Mouse (Mus musculus) hindbrain, embryonic 12.5 days (tissue): ENCODE results near the gene Myadml2. TPM values are rescaled to one million over a fixed set of nuclear protein-coding genes. Genes with fewer than 3 reads are reported as not detected.

ENCODE experiments used
- ATAC-seq: fragments of 200-750 bp; cut with Nextera tagmentation; 2 replicates; pipeline ENCODE4 v1.8.0; 2017; ENCODE audit warnings: moderate TSS enrichment; ENCODE audit not compliant: low FRiP score
- H3K27ac ChIP-seq: fragments of 300-500 bp; sonication (generic); 2 replicates; pipeline ENCODE4 v1.5.1; 2016; ENCODE audit warnings: mild to moderate bottlenecking
- H3K27me3 ChIP-seq: fragments of 300-500 bp; sonication (generic); 2 replicates; pipeline ENCODE4 v1.6.1; 2016; ENCODE audit warnings: mild to moderate bottlenecking
- H3K36me3 ChIP-seq: fragments of 300-500 bp; sonication (generic); 2 replicates; pipeline ENCODE4 v1.6.1; 2016; ENCODE audit warnings: mild to moderate bottlenecking
- H3K4me1 ChIP-seq: fragments of 300-500 bp; sonication (generic); 2 replicates; pipeline ENCODE4 v1.6.1; 2016
- H3K4me2 ChIP-seq: fragments of 300-500 bp; sonication (generic); replicated peaks from 2 replicates; pipeline ENCODE4 v1.6.1; 2016; ENCODE audit warnings: mild to moderate bottlenecking
- H3K4me3 ChIP-seq: fragments of 300-500 bp; sonication (generic); 2 replicates; pipeline ENCODE4 v1.5.1; 2016; ENCODE audit warnings: mild to moderate bottlenecking
- H3K9ac ChIP-seq: fragments of 300-500 bp; sonication (generic); 2 replicates; pipeline ENCODE4 v1.6.1; 2016; ENCODE audit warnings: mild to moderate bottlenecking, moderate library complexity
- H3K9me3 ChIP-seq: fragments of 300-500 bp; sonication (generic); replicated peaks from 2 replicates; pipeline ENCODE4 v1.6.1; 2016; ENCODE audit warnings: mild to moderate bottlenecking
- WGBS: fragments of 180-500 bp; shearing (Covaris S2); methylation state at CpG from one replicate; pipeline ENCODE4 v1.1.7; 2016; 5-methylcytosine and 5-hydroxymethylcytosine counted together
- polyA plus RNA-seq: library from polyadenylated mRNA; unstranded; fragments of >200 nt; fragmentation: Nextera tagmentation; extraction: Ambion mirVana; gene quantifications from 2 replicates; pipeline ENCODE4 v1.2.1, GENCODE M21; 2016

The Myadml2 gene
- polyA plus RNA-seq, 1 experiment from 2014 or later, result 0.39 TPM

GRCm38 (mm10) chr11:120633520-120634343 is 14.2 kb downstream of the Myadml2 start, which contains the start of gene Mafg:
TSS of gene Mafg (minus strand) at chr11:120633600.
- Histone ChIP-seq H3K4me2 (peak within 1 kb of the TSS; percentile 82), H3K4me1 (peaks cover 36% of the 10 kb centered on the region), H3K9me3 (no peaks in the 10 kb centered on the region), H3K27me3 (no peaks in the 10 kb centered on the region), H3K4me3 (peak within 1 kb of the TSS; percentile 95), H3K9ac (peak within 1 kb of the TSS; percentile 95), H3K36me3 (peaks cover 11% of the 10 kb centered on the region), H3K27ac (peak within 1 kb of the TSS; percentile 89)
- 11% methylated on average over 58 of the region's 58 CpGs for WGBS
- peak; percentile 92 for ATAC-seq

GRCm38 (mm10) chr11:120632559-120633519 is 15.1 kb downstream of the Myadml2 start:
- Histone ChIP-seq H3K36me3 (peaks cover 13% of the 10 kb centered on the region), H3K9me3 (no peaks in the 10 kb centered on the region), H3K4me2 (peak overlapping the region; percentile 82), H3K27ac (peak overlapping the region; percentile 89), H3K4me1 (peaks cover 36% of the 10 kb centered on the region), H3K9ac (peak overlapping the region; percentile 95), H3K27me3 (no peaks in the 10 kb centered on the region), H3K4me3 (peak overlapping the region; percentile 95)
- WGBS, result under 1% methylated on average over 93 of the region's 116 CpGs
- peak; percentile 89 for ATAC-seq

DNA sequence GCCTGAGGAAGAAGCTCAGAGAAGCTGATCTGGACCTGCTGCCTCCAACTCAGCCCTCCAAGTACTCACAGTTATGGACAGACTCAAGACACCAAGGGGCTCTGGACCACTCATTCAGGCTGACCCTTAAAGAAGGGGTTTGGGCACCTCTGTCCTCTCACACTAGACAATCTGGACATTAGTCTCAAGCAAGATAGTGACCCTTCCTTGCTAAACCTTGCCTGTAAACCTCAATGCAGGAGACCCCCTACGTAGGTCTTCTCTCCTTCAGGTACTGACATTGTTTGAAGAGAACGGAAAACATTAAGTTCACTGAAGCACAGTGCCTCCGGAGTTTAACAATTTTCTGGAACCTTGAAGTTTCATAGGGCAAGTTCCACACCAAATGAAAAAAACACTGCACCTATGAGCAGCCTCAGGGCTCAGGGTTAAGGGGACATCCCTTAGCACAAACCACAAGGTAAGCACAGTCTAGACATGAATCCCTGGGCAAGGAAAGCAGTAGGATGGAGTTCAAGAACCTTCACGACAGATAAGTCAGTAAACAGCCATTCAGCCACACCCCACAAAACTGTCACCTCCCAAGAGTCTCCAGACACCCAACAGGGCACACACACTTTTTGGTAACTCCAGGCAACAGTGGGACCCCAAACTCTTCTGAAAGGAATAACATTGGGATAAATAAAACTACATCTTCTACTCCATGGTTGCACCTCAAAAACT is 16.1 kb downstream of the Myadml2 start:
- peak overlapping the region; percentile 89; the same call in 1 of the 2 replicates for H3K27ac ChIP-seq
- WGBS, result 67% methylated on average over 4 of the region's 4 CpGs

GRCm38 (mm10) chr11:120630881-120631725 is 16.9 kb downstream of the Myadml2 start:
- Histone ChIP-seq H3K27me3 (no peaks in the 10 kb centered on the region), H3K9me3 (no peaks in the 10 kb centered on the region), H3K4me2 (peak overlapping the region; percentile 82; the same call in 1 of the 2 replicates), H3K9ac (peak overlapping the region; percentile 33), H3K4me1 (peaks cover 36% of the 10 kb centered on the region), H3K27ac (no peak overlapping the region), H3K4me3 (peak overlapping the region; percentile 95; the same call in 1 of the 2 replicates), H3K36me3 (peaks cover 27% of the 10 kb centered on the region)
- ATAC-seq, result no peak
- WGBS, result 41% methylated on average over 7 of the region's 7 CpGs

More for the DNA sequence above, 16.1 kb downstream of the Myadml2 start:
- Histone ChIP-seq H3K4me3 (peak overlapping the region; percentile 95), H3K36me3 (peaks cover 22% of the 10 kb centered on the region), H3K9ac (peak overlapping the region; percentile 95), H3K4me1 (peaks cover 36% of the 10 kb centered on the region), H3K4me2 (peak overlapping the region; percentile 82), H3K9me3 (no peaks in the 10 kb centered on the region), H3K27me3 (no peaks in the 10 kb centered on the region)
- no peak for ATAC-seq

DNA sequence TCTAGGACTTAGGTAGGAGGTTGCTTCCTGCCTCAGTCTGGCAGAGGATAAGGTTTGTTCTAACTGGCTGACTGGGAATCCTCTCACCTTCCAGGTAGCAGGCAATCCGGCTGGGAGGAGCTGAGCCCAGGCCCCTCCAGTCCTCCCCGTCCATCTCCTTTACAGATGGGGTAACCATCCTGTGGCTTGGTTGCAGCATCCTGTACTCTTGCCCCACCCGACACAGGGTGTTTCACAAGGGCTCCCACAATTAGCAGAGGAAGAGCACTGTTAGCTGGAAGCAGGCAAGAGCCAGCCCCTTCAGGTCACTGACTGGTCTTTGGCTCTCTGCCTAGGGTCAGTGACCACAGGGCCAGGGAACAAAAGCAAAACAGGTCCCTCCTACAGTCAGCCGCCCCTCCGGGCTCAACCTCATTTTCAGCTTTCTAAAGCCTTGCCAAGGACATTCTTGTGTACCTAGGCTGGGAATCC is 17.5 kb downstream of the Myadml2 start:
- H3K4me2 ChIP-seq, result peak overlapping the region; percentile 29
- H3K36me3 ChIP-seq, result peaks cover 27% of the 10 kb centered on the region
- H3K9me3 ChIP-seq, result no peaks in the 10 kb centered on the region
- H3K27me3 ChIP-seq, result no peaks in the 10 kb centered on the region
- peak overlapping the region; percentile 33 for H3K9ac ChIP-seq
- H3K4me3 ChIP-seq, result 0 out of 2 replicates have a peak overlapping the region, but pooled peaks have one; percentile 7
- 32% methylated on average over 5 of the region's 5 CpGs for WGBS
- ATAC-seq, result no peak
- H3K4me1 ChIP-seq, result peaks cover 37% of the 10 kb centered on the region
- H3K27ac ChIP-seq, result peak overlapping the region; percentile 64

DNA sequence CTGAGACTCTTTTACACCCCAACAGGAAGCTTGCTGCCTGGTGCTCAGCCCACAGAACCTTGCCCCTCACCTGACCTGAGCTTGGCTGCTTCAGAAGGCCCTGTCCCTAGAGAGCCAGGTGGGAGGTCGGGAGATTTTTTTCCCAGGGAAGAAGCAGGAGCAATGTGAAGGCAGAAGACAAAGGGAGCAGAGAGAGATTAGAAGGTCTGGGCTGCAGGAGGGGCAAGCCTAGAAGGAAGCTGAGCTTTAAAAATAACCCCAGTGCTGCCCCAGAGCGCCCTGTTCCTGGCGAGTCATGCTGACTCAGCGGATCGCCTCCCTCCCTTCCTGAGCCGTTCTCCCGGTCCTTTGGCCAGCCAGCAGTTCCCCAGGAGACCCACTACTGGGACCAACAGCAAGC is 18.0 kb downstream of the Myadml2 start:
- Histone ChIP-seq H3K27me3 (no peaks in the 10 kb centered on the region), H3K4me3 (0 out of 2 replicates have a peak overlapping the region, but pooled peaks have one; percentile 7), H3K36me3 (peaks cover 27% of the 10 kb centered on the region), H3K9me3 (no peaks in the 10 kb centered on the region), H3K27ac (peak overlapping the region; percentile 64), H3K4me2 (peak overlapping the region; percentile 29), H3K9ac (peak overlapping the region; percentile 33), H3K4me1 (peaks cover 41% of the 10 kb centered on the region)
- no peak for ATAC-seq
- WGBS, result 25% methylated on average over 7 of the region's 7 CpGs

GRCm38 (mm10) chr11:120629341-120629730 is 18.6 kb downstream of the Myadml2 start:
- no peaks in the 10 kb centered on the region for H3K9me3 ChIP-seq
- peak overlapping the region; percentile 33; the same call in 1 of the 2 replicates for H3K9ac ChIP-seq
- ATAC-seq, result no peak
- peak overlapping the region; percentile 64; the same call in 1 of the 2 replicates for H3K27ac ChIP-seq
- no peak overlapping the region for H3K4me3 ChIP-seq
- peak overlapping the region; percentile 29 for H3K4me2 ChIP-seq
- 76% methylated on average over 23 of the region's 23 CpGs for WGBS
- H3K4me1 ChIP-seq, result peaks cover 43% of the 10 kb centered on the region
- H3K27me3 ChIP-seq, result no peaks in the 10 kb centered on the region
- H3K36me3 ChIP-seq, result peaks cover 27% of the 10 kb centered on the region

GRCm38 (mm10) chr11:120628601-120629340 is 19.2 kb downstream of the Myadml2 start:
- WGBS, result 96% methylated on average over 23 of the region's 23 CpGs
- H3K9ac ChIP-seq, result no peak overlapping the region
- H3K9me3 ChIP-seq, result no peaks in the 10 kb centered on the region
- no peaks in the 10 kb centered on the region for H3K27me3 ChIP-seq
- H3K36me3 ChIP-seq, result peaks cover 27% of the 10 kb centered on the region
- H3K4me3 ChIP-seq, result no peak overlapping the region
- no peak for ATAC-seq
- H3K4me2 ChIP-seq, result no peak overlapping the region
- H3K27ac ChIP-seq, result no peak overlapping the region
- peaks cover 46% of the 10 kb centered on the region for H3K4me1 ChIP-seq

GRCm38 (mm10) chr11:120627468-120628300 is 20.3 kb downstream of the Myadml2 start:
- no peak overlapping the region for H3K4me2 ChIP-seq
- H3K4me1 ChIP-seq, result peaks cover 51% of the 10 kb centered on the region
- H3K27me3 ChIP-seq, result no peaks in the 10 kb centered on the region
- no peak overlapping the region for H3K27ac ChIP-seq
- no peak overlapping the region for H3K9ac ChIP-seq
- H3K9me3 ChIP-seq, result no peaks in the 10 kb centered on the region
- H3K36me3 ChIP-seq, result peaks cover 33% of the 10 kb centered on the region
- H3K4me3 ChIP-seq, result no peak overlapping the region
- 85% methylated on average over 22 of the region's 22 CpGs for WGBS
- ATAC-seq, result no peak
